Mouse (Mus musculus) forebrain, embryonic 11.5 days (tissue): Measurements from ENCODE around the gene Dync1i1. TPM values are rescaled to one million over a fixed set of nuclear protein-coding genes. Genes with fewer than 3 reads are reported as not detected.

Experiments
- ATAC-seq: fragments of 200-750 bp; cut with Nextera tagmentation; replicated peaks from 2 replicates; pipeline ENCODE4 v1.8.0; 2017; ENCODE audit warnings: moderate TSS enrichment; ENCODE audit not compliant: low FRiP score
- DNase-seq: peaks from one replicate; pipeline ENCODE4 v3.0.0-alpha.2; 2017; ENCODE audit warnings: low spot score
- H3K27ac ChIP-seq: fragments of 300-500 bp; sonication (generic); 2 replicates; pipeline ENCODE4 v1.5.1; 2014; ENCODE audit warnings: low read depth, low read length
- H3K27me3 ChIP-seq: fragments of 300-500 bp; sonication (generic); 2 replicates; pipeline ENCODE4 v1.6.1; 2014; ENCODE audit warnings: mild to moderate bottlenecking, low read length, mixed read lengths; ENCODE audit not compliant: control insufficient read depth, insufficient read depth
- H3K36me3 ChIP-seq: fragments of 300-500 bp; sonication (generic); 2 replicates; pipeline ENCODE4 v1.6.1; 2014; ENCODE audit warnings: mild to moderate bottlenecking, low read length, moderate library complexity, mixed read lengths; ENCODE audit not compliant: control insufficient read depth, insufficient read depth
- H3K4me1 ChIP-seq: fragments of 300-500 bp; sonication (generic); replicated peaks from 2 replicates; pipeline ENCODE4 v1.6.1; 2014; ENCODE audit warnings: low read length, mixed read lengths; ENCODE audit not compliant: control insufficient read depth, insufficient read depth
- H3K4me2 ChIP-seq: fragments of 300-500 bp; sonication (generic); 2 replicates; pipeline ENCODE4 v1.6.1; 2014; ENCODE audit warnings: low read depth, mild to moderate bottlenecking, low read length, moderate library complexity, mixed read lengths; ENCODE audit not compliant: severe bottlenecking
- H3K4me3 ChIP-seq: fragments of 300-500 bp; sonication (generic); 2 replicates; pipeline ENCODE4 v1.5.1; 2014; ENCODE audit warnings: low read depth, low read length
- H3K9ac ChIP-seq: fragments of 300-500 bp; sonication (generic); 2 replicates; pipeline ENCODE4 v1.6.1; 2014; ENCODE audit warnings: low read length
- H3K9me3 ChIP-seq: fragments of 300-500 bp; sonication (generic); 2 replicates; pipeline ENCODE4 v1.6.1; 2016; ENCODE audit warnings: low read length, mixed read lengths; ENCODE audit not compliant: control insufficient read depth
- WGBS: fragments of 180-500 bp; shearing (Covaris S2); extraction: QIAGEN DNeasy Blood & Tissue Kit; methylation state at CpG from one replicate; pipeline ENCODE4 v1.1.7; 2014; 5-methylcytosine and 5-hydroxymethylcytosine counted together
- polyA plus RNA-seq: library from polyadenylated mRNA; unstranded; fragments of >200 nt; fragmentation: Nextera tagmentation; extraction: Ambion mirVana; gene quantifications from 2 replicates; pipeline ENCODE4 v1.2.1, GENCODE M21; 2014

The Dync1i1 gene
- polyA plus RNA-seq, 1 experiment from 2014 or later: 1.6 TPM

GRCm38 (mm10) chr6:6046729-6047424, 321.4 kb downstream of the Dync1i1 start:
- no peak overlapping the region for H3K4me2 ChIP-seq
- no peaks in the 10 kb centered on the region for H3K9me3 ChIP-seq
- no peaks in the 10 kb centered on the region for H3K27me3 ChIP-seq
- H3K4me1 ChIP-seq: 0 out of 2 replicates have a peak, but pooled peaks cover 2% of the 10 kb centered on the region
- H3K27ac ChIP-seq: no peak overlapping the region
- WGBS: 86% methylated on average over 12 of the region's 12 CpGs
- no peak overlapping the region for H3K4me3 ChIP-seq
- H3K36me3 ChIP-seq: no peaks in the 10 kb centered on the region
- H3K9ac ChIP-seq: no peak overlapping the region
- DNase-seq (no peak), ATAC-seq (no peak)

GRCm38 (mm10) chr6:6052696-6053095, 327.3 kb downstream of the Dync1i1 start:
- Histone ChIP-seq H3K4me3 (no peak overlapping the region), H3K9ac (no peak overlapping the region), H3K36me3 (no peaks in the 10 kb centered on the region), H3K9me3 (no peaks in the 10 kb centered on the region), H3K27me3 (no peaks in the 10 kb centered on the region), H3K27ac (no peak overlapping the region), H3K4me2 (no peak overlapping the region), H3K4me1 (no peaks in the 10 kb centered on the region)
- WGBS: 74% methylated on average over 11 of the region's 11 CpGs
- no peak for ATAC-seq
- no peak for DNase-seq

DNA sequence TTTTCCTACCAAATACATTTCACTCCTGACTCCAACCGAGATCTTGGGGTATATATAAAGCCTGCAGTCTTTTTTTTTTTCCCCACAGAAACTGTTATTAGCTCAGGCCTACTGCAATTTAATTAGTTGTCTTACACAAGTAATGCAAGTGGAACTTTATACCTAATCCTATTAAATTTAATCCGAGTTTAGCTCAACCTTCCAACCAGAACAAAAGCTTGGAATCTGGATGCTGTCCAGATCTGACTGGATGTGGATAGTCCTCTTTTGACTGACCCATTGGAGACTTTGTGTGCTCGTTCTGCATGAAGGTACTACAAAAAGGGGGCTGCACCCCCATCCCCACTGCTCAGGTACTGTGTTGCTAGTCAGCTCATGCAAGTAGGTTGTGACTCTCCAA, 328.5 kb downstream of the Dync1i1 start:
- Histone ChIP-seq H3K36me3 (no peaks in the 10 kb centered on the region), H3K9me3 (no peaks in the 10 kb centered on the region), H3K27me3 (no peaks in the 10 kb centered on the region), H3K4me3 (no peak overlapping the region), H3K9ac (no peak overlapping the region), H3K4me2 (no peak overlapping the region), H3K4me1 (0 out of 2 replicates have a peak, but pooled peaks cover 4% of the 10 kb centered on the region), H3K27ac (no peak overlapping the region)
- DNase-seq (no peak), ATAC-seq (no peak)
- 31% methylated on average over 3 of the region's 3 CpGs for WGBS

- H3K9me3 ChIP-seq: no peaks in the 10 kb centered on the region
- H3K27me3 ChIP-seq: no peaks in the 10 kb centered on the region
- H3K36me3 ChIP-seq: no peaks in the 10 kb centered on the region
- no peak overlapping the region for H3K27ac ChIP-seq
- WGBS: 15% methylated on average over 3 of the region's 3 CpGs
- H3K4me2 ChIP-seq: no peak overlapping the region
- 0 out of 2 replicates have a peak, but pooled peaks cover 4% of the 10 kb centered on the region for H3K4me1 ChIP-seq
- ATAC-seq (no peak), DNase-seq (no peak)
- H3K4me3 ChIP-seq: no peak overlapping the region
- no peak overlapping the region for H3K9ac ChIP-seq
These were observed 333.1 kb downstream of the Dync1i1 start for GRCm38 (mm10) chr6:6058548-6058947.

- DNase-seq: no peak
- Histone ChIP-seq H3K36me3 (no peaks in the 10 kb centered on the region), H3K27me3 (no peaks in the 10 kb centered on the region), H3K9ac (no peak overlapping the region), H3K9me3 (no peaks in the 10 kb centered on the region), H3K4me3 (no peak overlapping the region), H3K4me2 (no peak overlapping the region), H3K27ac (no peak overlapping the region), H3K4me1 (no peaks in the 10 kb centered on the region; the same call in 1 of the 2 replicates)
- ATAC-seq: no peak
- 89% methylated on average over 6 of the region's 6 CpGs for WGBS
These were observed 341.8 kb downstream of the Dync1i1 start for GRCm38 (mm10) chr6:6067201-6067600.

- no peak overlapping the region for H3K4me3 ChIP-seq
- ATAC-seq: no peak
- no peaks in the 10 kb centered on the region for H3K27me3 ChIP-seq
- no peak overlapping the region for H3K27ac ChIP-seq
- no peaks in the 10 kb centered on the region for H3K9me3 ChIP-seq
- 19% methylated on average over 3 of the region's 3 CpGs for WGBS
- no peak overlapping the region for H3K9ac ChIP-seq
- H3K36me3 ChIP-seq: no peaks in the 10 kb centered on the region
- no peaks in the 10 kb centered on the region; the same call in 1 of the 2 replicates for H3K4me1 ChIP-seq
- no peak for DNase-seq
- no peak overlapping the region for H3K4me2 ChIP-seq
These were observed 344.6 kb downstream of the Dync1i1 start for GRCm38 (mm10) chr6:6070015-6070414.

- Histone ChIP-seq H3K4me3 (no peak overlapping the region), H3K9ac (no peak overlapping the region), H3K27ac (no peak overlapping the region), H3K36me3 (no peaks in the 10 kb centered on the region), H3K9me3 (no peaks in the 10 kb centered on the region), H3K27me3 (no peaks in the 10 kb centered on the region), H3K4me2 (no peak overlapping the region), H3K4me1 (no peaks in the 10 kb centered on the region; the same call in 1 of the 2 replicates)
- WGBS: 78% methylated on average over 7 of the region's 7 CpGs
- DNase-seq (no peak), ATAC-seq (no peak)
These were observed 345.6 kb downstream of the Dync1i1 start for GRCm38 (mm10) chr6:6071038-6071437.

- Histone ChIP-seq H3K4me2 (no peak overlapping the region), H3K27ac (no peak overlapping the region), H3K4me3 (no peak overlapping the region), H3K9ac (no peak overlapping the region), H3K27me3 (no peaks in the 10 kb centered on the region), H3K9me3 (no peaks in the 10 kb centered on the region), H3K36me3 (no peaks in the 10 kb centered on the region), H3K4me1 (no peaks in the 10 kb centered on the region)
- DNase-seq (no peak), ATAC-seq (no peak)
- 84% methylated on average over 7 of the region's 7 CpGs for WGBS
These were observed 350.6 kb downstream of the Dync1i1 start for GRCm38 (mm10) chr6:6075940-6076447.

- DNase-seq (no peak), ATAC-seq (no peak)
- Histone ChIP-seq H3K27me3 (no peaks in the 10 kb centered on the region), H3K4me1 (no peaks in the 10 kb centered on the region), H3K9me3 (no peaks in the 10 kb centered on the region), H3K9ac (no peak overlapping the region), H3K4me2 (no peak overlapping the region), H3K27ac (no peak overlapping the region), H3K36me3 (no peaks in the 10 kb centered on the region), H3K4me3 (no peak overlapping the region)
- 87% methylated on average over 4 of the region's 4 CpGs for WGBS
These were observed 351.8 kb downstream of the Dync1i1 start for GRCm38 (mm10) chr6:6077234-6077633.
